Comparison of ENCODE assay signal across 16 mouse cellular contexts in genomic region chr16:93678206-93678605, GRCm38 (mm10). TPM values are rescaled to one million over a fixed set of nuclear protein-coding genes. Genes with fewer than 3 reads are reported as not detected.
"Had no signal": no experiment of that assay in that cellular context is flagged by ENCODE, and none has a peak within 500 bp of the region (broad histone marks: within the 10 kb centered on the region; RNA-seq: fewer than 3 reads in every experiment).

No protein-coding gene starts in this region.

- H3K9ac ChIP-seq: limb, embryonic 13.5 days; midbrain, embryonic 12.5 days had no signal

- DNase-seq: kidney, adult 18-20 months; kidney, postnatal 14 days; left cerebral cortex, postnatal 4 days; lung, adult 18-20 months; right cerebral cortex, adult 18-20 months; right cerebral cortex, postnatal 25 days; thymus, adult 18-20 months; thymus, postnatal 14 days had no signal

- ATAC-seq: midbrain, embryonic 16.5 days had no signal

- H3K27ac ChIP-seq: limb, embryonic 13.5 days; midbrain, embryonic 12.5 days had no signal

- H3K4me3 ChIP-seq: limb, embryonic 13.5 days; midbrain, embryonic 12.5 days had no signal

- H3K9me3 ChIP-seq: limb, embryonic 13.5 days; midbrain, embryonic 12.5 days had no signal

- H3K4me2 ChIP-seq: limb, embryonic 13.5 days; liver, embryonic 11.5 days; midbrain, embryonic 12.5 days had no signal

- H3K36me3 ChIP-seq: limb, embryonic 13.5 days; midbrain, embryonic 12.5 days had no signal

RNA-seq across cellular contexts. Expression of gene Gm5678, which starts 50.3 kb away (rescaled TPM):
- total RNA-seq: megakaryocyte-erythroid progenitor cell, adult 5-6 weeks had no signal
- polyA plus RNA-seq: kidney, embryonic 14.5 days; limb, embryonic 13.5 days; liver, embryonic 11.5 days; midbrain, embryonic 12.5 days; midbrain, embryonic 16.5 days; neural tube, embryonic 14.5 days; small intestine, adult 2 months had no signal
